Mouse (Mus musculus) left cerebral cortex, postnatal 36 days (tissue): ENCODE results near the gene Kif23. TPM values are rescaled to one million over a fixed set of nuclear protein-coding genes. Genes with fewer than 3 reads are reported as not detected.

Experiments used
- DNase-seq, 2 experiments: peaks; one replicate each; pipeline ENCODE4 v3.0.0; 2021 to 2022; ENCODE audit warnings: low spot score in 2 of 2, mixed read lengths in 1 of 2
- intact Hi-C: fragments of 180-260 bp; cut with DNase I; formaldehyde crosslinking; loops from one replicate; pipeline ENCODE4 v1.15.1; 2025
- total RNA-seq, 2 experiments: library from RNA; stranded (reverse); gene quantifications; 2 replicates each; pipeline ENCODE4 v1.2.3; 2021

Kif23 gene
- total RNA-seq, 2 experiments from 2014 or later = 2.6 to 3.6 TPM

DNA sequence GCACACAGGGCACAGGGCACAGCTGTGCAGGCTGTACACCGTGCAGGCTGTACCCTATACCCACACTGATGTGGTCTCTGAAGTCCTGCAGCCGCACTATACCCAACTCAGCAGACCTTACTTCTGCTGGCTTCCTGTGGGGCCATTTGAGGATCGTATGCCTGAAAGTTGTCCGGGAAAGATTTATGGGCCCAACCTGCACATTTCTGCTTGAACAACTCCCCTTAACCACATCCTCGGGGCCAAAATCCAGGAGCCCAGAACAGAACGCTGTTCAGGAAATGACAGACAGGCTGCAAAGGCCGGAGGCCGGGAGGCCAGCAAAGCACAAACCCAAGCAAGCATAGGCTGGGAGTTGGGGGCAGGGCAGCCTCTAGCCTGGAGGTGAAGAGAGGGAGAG, 73.2 kb downstream of the Kif23 start:
- intact Hi-C loops = no loop called here
- no peak for DNase-seq

DNA sequence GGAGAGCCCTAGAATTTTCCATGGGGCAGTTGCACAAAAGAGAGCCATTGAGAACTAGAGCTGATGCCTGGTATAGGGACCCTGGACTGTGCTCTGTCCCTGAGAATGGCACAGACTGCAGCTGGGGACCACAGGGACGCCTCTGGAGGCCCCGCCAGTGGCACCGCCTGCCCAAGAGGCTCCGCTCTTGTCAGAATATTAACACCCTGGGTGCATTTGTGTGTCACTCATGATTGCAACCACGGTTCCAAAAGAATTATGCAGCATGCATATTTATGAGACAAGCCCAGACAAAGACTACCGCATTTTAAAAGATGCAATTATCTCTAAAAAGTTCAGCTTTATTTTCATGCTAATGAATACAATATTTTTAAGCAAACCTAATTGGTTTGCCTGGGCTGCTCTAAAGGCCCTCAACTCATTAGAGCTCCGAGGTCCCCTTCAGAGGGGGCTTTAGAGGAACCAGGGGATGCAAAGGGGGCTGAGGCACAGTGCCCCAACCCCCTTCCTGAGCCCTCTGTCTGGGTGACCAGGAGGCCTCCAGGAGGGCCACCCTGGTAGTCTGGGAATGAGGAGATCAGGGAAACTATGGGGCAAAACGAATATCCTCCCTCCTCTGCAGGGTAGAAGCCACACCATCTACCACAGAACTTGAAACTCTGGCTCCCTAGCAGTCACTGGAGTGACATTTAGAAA, 74.2 kb downstream of the Kif23 start:
- no peak for DNase-seq
- intact Hi-C loops = no loop called here

DNA sequence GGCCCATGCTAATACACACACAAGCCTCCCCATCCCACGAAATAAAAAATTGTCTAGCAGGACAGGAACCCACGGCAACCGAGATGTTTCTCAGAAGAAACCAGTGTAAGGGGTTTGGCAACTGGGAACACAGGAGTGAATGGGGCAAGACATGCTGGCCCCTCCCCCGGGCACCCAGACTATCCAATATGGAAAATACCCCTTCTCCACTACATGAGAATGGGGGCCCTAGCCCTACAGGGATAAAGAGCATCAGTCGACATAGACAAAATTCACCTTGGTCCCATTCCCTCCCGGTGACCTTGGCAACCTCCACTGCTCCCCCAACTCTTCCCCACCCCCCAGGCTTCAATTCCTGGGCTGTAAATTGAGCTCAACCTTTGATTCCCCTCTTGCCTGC, 74.7 kb downstream of the Kif23 start:
- intact Hi-C loops = no loop called here
- DNase-seq = no peak

DNA sequence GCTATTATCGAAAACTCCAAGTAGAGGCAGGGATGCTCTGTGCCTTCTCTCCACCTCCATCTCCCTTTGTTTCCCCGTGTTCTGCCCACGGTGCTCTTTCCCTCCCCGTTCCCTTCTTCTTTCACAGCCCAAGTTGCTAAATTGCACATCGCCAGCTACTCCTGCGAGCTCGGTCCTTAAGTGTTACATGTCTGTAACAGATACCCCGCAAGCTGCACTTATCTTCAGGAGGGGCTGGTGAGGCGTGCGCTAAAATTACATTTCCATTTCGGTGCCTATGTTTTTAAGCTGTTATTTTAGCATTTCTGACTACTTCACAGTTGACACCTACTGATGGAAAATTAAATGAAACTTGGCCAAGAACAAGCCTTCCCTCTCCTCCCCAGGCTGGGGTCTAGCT, 78.9 kb downstream of the Kif23 start:
- peak; percentile 50 to 53 for DNase-seq
- intact Hi-C loops = loop anchor here (10.0 kb wide), 1 partner anchor 493 kb away; the partner anchor contains the start of gene Tle3

Other genes with a start within 250 kb of the Kif23 start
- gene Rplp1, start 32.2 kb downstream of the Kif23 start, total RNA-seq = 1,000 to 10,000 TPM; 1,300 to 1,479 TPM
- gene Paqr5, start 80.1 kb upstream of the Kif23 start, total RNA-seq = 1 to 10 TPM; 3.4 to 4.6 TPM
- gene Glce, start 175.9 kb upstream of the Kif23 start, total RNA-seq = 10 to 100 TPM; 28.5 to 31.1 TPM